Mouse (Mus musculus): ENCODE data around the gene Tk1. TPM values are rescaled to one million over a fixed set of nuclear protein-coding genes. Genes with fewer than 3 reads are reported as not detected.

Gene Tk1
- polyA plus RNA-seq, 1 experiment from 2014 or later: 158 TPM

GRCm38 (mm10) chr11:117846640-117847039 is 20.7 kb upstream of the Tk1 start:
- peaks cover 22% of the 10 kb centered on the region for H3K4me1 ChIP-seq (ENCODE audit: insufficient read depth)
- DNase-seq: peak; percentile 62
- H3K9me3 ChIP-seq (ENCODE audit: low read depth, low read length): no peaks in the 10 kb centered on the region
- peaks cover 5% of the 10 kb centered on the region for H3K36me3 ChIP-seq (ENCODE audit: insufficient read depth)
- H3K9ac ChIP-seq: no peak overlapping the region
- no peak overlapping the region for H3K27ac ChIP-seq (ENCODE audit: low read depth)
- no peak overlapping the region for H3K4me2 ChIP-seq
- 47% methylated on average over 5 of the region's 5 CpGs for WGBS
- no peak overlapping the region for H3K4me3 ChIP-seq (ENCODE audit: low read depth, low read length)
- no peaks in the 10 kb centered on the region for H3K27me3 ChIP-seq (ENCODE audit: insufficient read depth, low read length)
- no peak for ATAC-seq (ENCODE audit: insufficient read depth)
- TF ChIP-seq CTCF (IDR thresholded peaks at IDR 0.05; ENCODE audit: low read depth): peak; percentile 46

DNA sequence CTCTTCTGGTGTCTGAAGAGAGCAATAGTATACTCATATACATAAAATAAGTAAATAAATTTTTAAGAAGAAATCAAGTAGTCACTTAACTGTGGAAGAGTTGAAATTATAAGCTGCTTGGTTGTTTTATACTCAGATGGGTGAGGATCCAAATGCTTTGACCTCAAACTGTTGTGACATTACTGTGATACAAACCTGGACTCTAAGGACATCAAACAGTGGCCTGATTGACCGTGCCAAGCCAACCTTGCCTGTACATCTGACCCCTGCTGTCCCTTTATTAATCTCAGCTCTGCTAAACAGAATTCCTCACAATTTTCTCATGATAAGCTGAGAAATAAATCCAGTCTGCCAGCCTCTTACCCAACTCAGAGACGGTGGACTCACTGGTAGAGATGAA is 19.8 kb upstream of the Tk1 start:
- Histone ChIP-seq H3K27me3 (ENCODE audit: insufficient read depth, low read length) (no peaks in the 10 kb centered on the region), H3K4me2 (no peak overlapping the region), H3K36me3 (ENCODE audit: insufficient read depth) (no peaks in the 10 kb centered on the region), H3K9ac (no peak overlapping the region), H3K27ac (ENCODE audit: low read depth) (no peak overlapping the region), H3K4me3 (ENCODE audit: low read depth, low read length) (no peak overlapping the region), H3K4me1 (ENCODE audit: insufficient read depth) (peaks cover 19% of the 10 kb centered on the region), H3K9me3 (ENCODE audit: low read depth, low read length) (no peaks in the 10 kb centered on the region)
- TF ChIP-seq CTCF (IDR thresholded peaks at IDR 0.05; ENCODE audit: low read depth): no peak
- 73% methylated on average over 2 of the region's 2 CpGs for WGBS
- DNase-seq (no peak), ATAC-seq (ENCODE audit: insufficient read depth) (no peak)

GRCm38 (mm10) chr11:117844997-117845396 is 19.1 kb upstream of the Tk1 start:
- Histone ChIP-seq H3K4me1 (ENCODE audit: insufficient read depth) (peaks cover 13% of the 10 kb centered on the region), H3K27ac (ENCODE audit: low read depth) (peak overlapping the region; percentile 69; the same call in 1 of the 2 replicates), H3K36me3 (ENCODE audit: insufficient read depth) (no peaks in the 10 kb centered on the region), H3K4me2 (no peak overlapping the region), H3K4me3 (ENCODE audit: low read depth, low read length) (no peak overlapping the region), H3K27me3 (ENCODE audit: insufficient read depth, low read length) (no peaks in the 10 kb centered on the region), H3K9ac (no peak overlapping the region; the same call in 1 of the 2 replicates), H3K9me3 (ENCODE audit: low read depth, low read length) (no peaks in the 10 kb centered on the region)
- no peak for DNase-seq
- ATAC-seq (ENCODE audit: insufficient read depth): no peak
- WGBS: 53% methylated on average over 2 of the region's 2 CpGs
- TF ChIP-seq CTCF (IDR thresholded peaks at IDR 0.05; ENCODE audit: low read depth): no peak

DNA sequence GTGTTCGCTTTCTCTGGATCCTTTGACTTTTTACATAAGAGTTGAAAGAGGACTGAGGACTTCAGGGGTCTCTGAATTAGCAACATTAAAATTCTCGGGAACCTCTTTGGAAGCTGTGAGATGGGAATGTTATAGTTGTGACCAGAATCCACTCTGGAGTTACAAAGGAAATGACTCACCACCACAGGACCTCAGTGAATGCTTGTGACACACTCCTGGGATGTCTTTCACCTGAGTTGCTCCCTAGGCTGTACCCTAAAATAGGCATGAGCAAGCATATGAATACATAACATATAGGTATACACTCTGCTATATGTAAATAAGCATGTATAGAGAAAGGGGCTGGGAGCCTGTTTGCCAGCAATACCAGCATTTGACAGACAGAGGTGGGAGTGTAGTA is 17.5 kb upstream of the Tk1 start:
- no peaks in the 10 kb centered on the region for H3K9me3 ChIP-seq (ENCODE audit: low read depth, low read length)
- no peaks in the 10 kb centered on the region for H3K27me3 ChIP-seq (ENCODE audit: insufficient read depth, low read length)
- WGBS: 79% methylated on average over 2 of the region's 2 CpGs
- H3K36me3 ChIP-seq (ENCODE audit: insufficient read depth): no peaks in the 10 kb centered on the region
- no peak overlapping the region for H3K4me3 ChIP-seq (ENCODE audit: low read depth, low read length)
- H3K4me1 ChIP-seq (ENCODE audit: insufficient read depth): peaks cover 11% of the 10 kb centered on the region
- no peak for ATAC-seq (ENCODE audit: insufficient read depth)
- H3K27ac ChIP-seq (ENCODE audit: low read depth): no peak overlapping the region
- TF ChIP-seq CTCF (IDR thresholded peaks at IDR 0.05; ENCODE audit: low read depth): no peak
- H3K9ac ChIP-seq: no peak overlapping the region
- DNase-seq: no peak
- H3K4me2 ChIP-seq: no peak overlapping the region

- H3K9me3 ChIP-seq (ENCODE audit: low read depth, low read length): no peaks in the 10 kb centered on the region
- H3K36me3 ChIP-seq (ENCODE audit: insufficient read depth): no peaks in the 10 kb centered on the region
- no peaks in the 10 kb centered on the region for H3K27me3 ChIP-seq (ENCODE audit: insufficient read depth, low read length)
- H3K4me3 ChIP-seq (ENCODE audit: low read depth, low read length): no peak overlapping the region
- H3K4me2 ChIP-seq: no peak overlapping the region
- no peak overlapping the region for H3K27ac ChIP-seq (ENCODE audit: low read depth)
- ATAC-seq (ENCODE audit: insufficient read depth) (no peak), DNase-seq (no peak)
- WGBS: 33% methylated on average over 1 of the region's 1 CpGs
- 0 out of 2 replicates have a peak, but pooled peaks cover 2% of the 10 kb centered on the region for H3K4me1 ChIP-seq (ENCODE audit: insufficient read depth)
- no peak overlapping the region; the same call in 1 of the 2 replicates for H3K9ac ChIP-seq
- TF ChIP-seq CTCF (IDR thresholded peaks at IDR 0.05; ENCODE audit: low read depth): no peak
These were observed 15.0 kb upstream of the Tk1 start for GRCm38 (mm10) chr11:117840910-117841309.

DNA sequence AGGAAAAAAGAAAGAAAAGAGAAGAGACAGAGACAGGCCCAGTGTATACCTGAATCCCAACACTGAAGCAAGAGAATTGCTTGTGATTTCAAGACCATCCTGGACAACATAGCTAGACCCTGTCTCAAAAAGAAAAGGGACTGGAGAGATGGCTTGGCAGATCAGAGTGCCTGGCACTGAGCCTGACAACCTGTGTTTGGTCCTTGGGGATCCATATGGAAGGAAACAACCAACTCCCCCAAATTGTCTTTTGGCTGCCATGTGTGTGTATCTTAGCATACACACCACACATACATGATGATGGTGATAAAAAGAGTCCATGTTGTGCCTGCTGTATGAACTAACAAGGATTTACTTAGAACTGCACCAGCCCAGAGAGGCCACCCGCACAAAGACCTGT is 13.1 kb upstream of the Tk1 start:
- H3K9me3 ChIP-seq (ENCODE audit: low read depth, low read length): no peaks in the 10 kb centered on the region
- H3K4me2 ChIP-seq: no peak overlapping the region
- no peaks in the 10 kb centered on the region for H3K27me3 ChIP-seq (ENCODE audit: insufficient read depth, low read length)
- H3K36me3 ChIP-seq (ENCODE audit: insufficient read depth): no peaks in the 10 kb centered on the region
- 63% methylated on average over 1 of the region's 1 CpGs for WGBS
- DNase-seq (no peak), ATAC-seq (ENCODE audit: insufficient read depth) (no peak)
- TF ChIP-seq CTCF (IDR thresholded peaks at IDR 0.05; ENCODE audit: low read depth): no peak
- H3K4me3 ChIP-seq (ENCODE audit: low read depth, low read length): no peak overlapping the region
- H3K27ac ChIP-seq (ENCODE audit: low read depth): no peak overlapping the region
- 0 out of 2 replicates have a peak, but pooled peaks cover 2% of the 10 kb centered on the region for H3K4me1 ChIP-seq (ENCODE audit: insufficient read depth)
- no peak overlapping the region for H3K9ac ChIP-seq

- no peak overlapping the region for H3K4me2 ChIP-seq
- no peak overlapping the region for H3K4me3 ChIP-seq (ENCODE audit: low read depth, low read length)
- no peak overlapping the region for H3K27ac ChIP-seq (ENCODE audit: low read depth)
- WGBS: 69% methylated on average over 2 of the region's 2 CpGs
- DNase-seq (no peak), ATAC-seq (ENCODE audit: insufficient read depth) (peak; percentile 33; the same call in 1 of the 2 replicates)
- H3K9me3 ChIP-seq (ENCODE audit: low read depth, low read length): no peaks in the 10 kb centered on the region
- no peak overlapping the region for H3K9ac ChIP-seq
- no peak for TF ChIP-seq CTCF (IDR thresholded peaks at IDR 0.05; ENCODE audit: low read depth)
- H3K4me1 ChIP-seq (ENCODE audit: insufficient read depth): 0 out of 2 replicates have a peak, but pooled peaks cover 2% of the 10 kb centered on the region
- H3K27me3 ChIP-seq (ENCODE audit: insufficient read depth, low read length): no peaks in the 10 kb centered on the region
- no peaks in the 10 kb centered on the region for H3K36me3 ChIP-seq (ENCODE audit: insufficient read depth)
These were observed 12.7 kb upstream of the Tk1 start for GRCm38 (mm10) chr11:117838572-117838971.
